Mouse (Mus musculus): ENCODE results near the gene Ciita. TPM values are rescaled to one million over a fixed set of nuclear protein-coding genes. Genes with fewer than 3 reads are reported as not detected.

The Ciita gene
- total and polyA plus RNA-seq, 3 experiments, result 39.1 to 69.6 (median 39.8) TPM

GRCm38 (mm10) chr16:10488769-10489481 is 9.1 kb downstream of the Ciita start:
- peak overlapping the region; percentile 59 to 81 (median 70) for H3K4me3 ChIP-seq (replicated peaks in 1 of 3; ENCODE audit: low read depth in 2 of 3, low read length in 2 of 3, poor library complexity in 1 of 3)
- TF ChIP-seq ZC3H11A (IDR thresholded peaks at IDR 0.05; ENCODE audit: low read depth, low read length), result no peak
- TF ChIP-seq HCFC1 (IDR thresholded peaks at IDR 0.05; ENCODE audit: low read depth, low read length), result no peak
- peak; percentile 85 for TF ChIP-seq IRF4 (IDR thresholded peaks at IDR 0.05; ENCODE audit: low read depth, low read length)
- TF ChIP-seq USF2 (conservative IDR thresholded peaks at IDR 0.05; ENCODE audit: low read depth, low read length), result no peak
- TF ChIP-seq UBTF (IDR thresholded peaks at IDR 0.05; ENCODE audit: low read depth, low read length), result peak; percentile 67; the same call in 1 of the 2 replicates
- no peak for TF ChIP-seq NRF1 (IDR thresholded peaks at IDR 0.05; ENCODE audit: low read depth, low read length)
- TF ChIP-seq SIN3A (IDR thresholded peaks at IDR 0.05; ENCODE audit: low read length), result peak; percentile 61
- TF ChIP-seq ETS1 (conservative IDR thresholded peaks at IDR 0.05; ENCODE audit: low read depth, low read length), result peak; percentile 89
- peak; percentile 88 for TF ChIP-seq TCF12 (IDR thresholded peaks at IDR 0.05; ENCODE audit: low read depth, low read length)
- peak; percentile 34; the same call in 1 of the 2 replicates for TF ChIP-seq MAX (IDR thresholded peaks at IDR 0.05; ENCODE audit: low read length)
- peak; percentile 88 for TF ChIP-seq BHLHE40 (IDR thresholded peaks at IDR 0.05; ENCODE audit: low read depth, low read length)
- no peak for TF ChIP-seq TBP (conservative IDR thresholded peaks at IDR 0.05; ENCODE audit: low read depth, low read length)
- TF ChIP-seq CTCF (conservative IDR thresholded peaks at IDR 0.05 in 1 of 2, IDR thresholded peaks at IDR 0.05 in 1 of 2; ENCODE audit: low read depth in 2 of 2, low read length in 2 of 2), result 0 out of 4 replicates have a peak, but pooled peaks of 1 of the 2 experiments have one; percentile 0
- no peak; the same call in 1 of the 2 replicates for TF ChIP-seq SMC3 (IDR thresholded peaks at IDR 0.05; ENCODE audit: low read depth, low read length)
- TF ChIP-seq JUND (conservative IDR thresholded peaks at IDR 0.05; ENCODE audit: low read depth, low read length), result no peak; the same call in 1 of the 2 replicates
- no peak for TF ChIP-seq USF1 (IDR thresholded peaks at IDR 0.05; ENCODE audit: low read depth, low read length)
- TF ChIP-seq MAFK (IDR thresholded peaks at IDR 0.05; ENCODE audit: insufficient replicate concordance, low read length), result peak; percentile 52
- TF ChIP-seq POLR2A (IDR thresholded peaks at IDR 0.05; ENCODE audit: low read depth, low read length), result no peak; the same call in 1 of the 2 replicates
- peak; percentile 75; the same call in 1 of the 2 replicates for TF ChIP-seq ZMIZ1 (IDR thresholded peaks at IDR 0.05; ENCODE audit: low read depth, low read length)
- peak; percentile 33; the same call in 1 of the 2 replicates for TF ChIP-seq JUN (IDR thresholded peaks at IDR 0.05; ENCODE audit: insufficient read depth, low read depth, low read length)
- TF ChIP-seq MYC (IDR thresholded peaks at IDR 0.05; ENCODE audit: low read depth, low read length), result 0 out of 2 replicates have a peak, but pooled peaks have one; percentile 45
- TF ChIP-seq MAZ (IDR thresholded peaks at IDR 0.05; ENCODE audit: low read depth, low read length), result peak; percentile 59; the same call in 1 of the 2 replicates
- TF ChIP-seq EP300 (IDR thresholded peaks at IDR 0.05; ENCODE audit: low read length), result peak; percentile 87
- no peak for TF ChIP-seq CHD1 (IDR thresholded peaks at IDR 0.05; ENCODE audit: low read depth, low read length)
- TF ChIP-seq RCOR1 (conservative IDR thresholded peaks at IDR 0.05; ENCODE audit: low read depth, low read length), result peak; percentile 74
- TF ChIP-seq CHD2 (IDR thresholded peaks at IDR 0.05; ENCODE audit: low read length), result no peak; the same call in 1 of the 2 replicates
- TF ChIP-seq RAD21 (IDR thresholded peaks at IDR 0.05; ENCODE audit: low read depth, low read length), result no peak; the same call in 1 of the 2 replicates
- 0 out of 2 replicates have a peak, but pooled peaks have one; percentile 29 for TF ChIP-seq E2F4 (IDR thresholded peaks at IDR 0.05; ENCODE audit: insufficient replicate concordance, low read depth, low read length)
- no peak for TF ChIP-seq POLR2AphosphoS2 (IDR thresholded peaks at IDR 0.05; ENCODE audit: low read depth, low read length)
- no peak for TF ChIP-seq MXI1 (IDR thresholded peaks at IDR 0.05; ENCODE audit: low read depth, low read length)
- TF ChIP-seq NELFE (IDR thresholded peaks at IDR 0.05; ENCODE audit: low read depth, low read length), result no peak
- H3K4me2 ChIP-seq (ENCODE audit: insufficient read depth, low read depth, poor library complexity, severe bottlenecking), result peak overlapping the region; percentile 94
- H3K4me1 ChIP-seq (ENCODE audit: control insufficient read depth in 1 of 2, insufficient read depth in 2 of 2), result peaks cover 21 to 41% of the 10 kb centered on the region in 2 experiments
- no peaks in the 10 kb centered on the region for H3K27me3 ChIP-seq (replicated peaks)
- peaks cover 9% of the 10 kb centered on the region for H3K79me2 ChIP-seq (replicated peaks; ENCODE audit: control insufficient read depth, extremely low read depth, insufficient read depth, poor library complexity, severe bottlenecking)
- peaks cover 3 to 30% of the 10 kb centered on the region in 2 experiments for H3K36me3 ChIP-seq (replicated peaks in 1 of 2; ENCODE audit: control insufficient read depth in 1 of 2, insufficient read depth in 1 of 2, low read length in 1 of 2)
- peak overlapping the region; percentile 78 for H3K27ac ChIP-seq (ENCODE audit: insufficient read depth, low read depth)
- H3K9ac ChIP-seq (ENCODE audit: insufficient read depth, low read depth), result peak overlapping the region; percentile 39
- H3K9me3 ChIP-seq (replicated peaks; ENCODE audit: low read length), result no peaks in the 10 kb centered on the region
- peak; percentile 90 for DNase-seq (ENCODE audit: extremely low read depth)
- dilution Hi-C loops (cut with MboI; ENCODE audit: extremely low pct_ligation_motif_present, extremely low pct_unique_long_range_greater_than_20kb, low sequenced_read_pairs), result no loop called here
- in situ Hi-C loops (cut with MboI; ENCODE audit: low pct_ligation_motif_present, low pct_unique_long_range_greater_than_20kb, low sequenced_read_pairs), result no loop called here

All from CH12.LX (cell line).